Mouse (Mus musculus) limb, embryonic 13.5 days (tissue): Measurements from ENCODE around the gene Slc39a11. TPM values are rescaled to one million over a fixed set of nuclear protein-coding genes. Genes with fewer than 3 reads are reported as not detected.
A peak's percentile ranks its signal among the peaks of the same experiment; 100 is the strongest.
"Not testable (repeated sequence)": the region's sequence is repeated elsewhere in the genome, so short reads cannot be mapped to it uniquely, and the experiment has no call there.

Source experiments
- ATAC-seq: fragments of 200-750 bp; cut with Nextera tagmentation; 2 replicates; pipeline ENCODE4 v1.8.0; 2017; ENCODE audit warnings: low read depth, moderate number of reproducible peaks, moderate TSS enrichment; ENCODE audit not compliant: low FRiP score
- H3K27ac ChIP-seq: fragments of 300-500 bp; sonication (generic); 2 replicates; pipeline ENCODE4 v1.5.1; 2015; ENCODE audit warnings: inconsistent platforms, mild to moderate bottlenecking, moderate library complexity
- H3K27me3 ChIP-seq: fragments of 300-500 bp; sonication (generic); 2 replicates; pipeline ENCODE4 v1.6.1; 2015; ENCODE audit warnings: mild to moderate bottlenecking, inconsistent platforms
- H3K36me3 ChIP-seq: fragments of 300-500 bp; sonication (generic); 2 replicates; pipeline ENCODE4 v1.6.1; 2015; ENCODE audit warnings: inconsistent platforms, mild to moderate bottlenecking, moderate library complexity
- H3K4me1 ChIP-seq: fragments of 300-500 bp; sonication (generic); 2 replicates; pipeline ENCODE4 v1.6.1; 2015; ENCODE audit warnings: inconsistent platforms
- H3K4me2 ChIP-seq: fragments of 300-500 bp; sonication (generic); replicated peaks from 2 replicates; pipeline ENCODE4 v1.6.1; 2015; ENCODE audit warnings: inconsistent platforms, mild to moderate bottlenecking, moderate library complexity
- H3K4me3 ChIP-seq: fragments of 300-500 bp; sonication (generic); 2 replicates; pipeline ENCODE4 v1.5.1; 2015; ENCODE audit warnings: moderate library complexity, mild to moderate bottlenecking, inconsistent platforms
- H3K9ac ChIP-seq: fragments of 300-500 bp; sonication (generic); 2 replicates; pipeline ENCODE4 v1.6.1; 2015; ENCODE audit warnings: mild to moderate bottlenecking, inconsistent platforms
- H3K9me3 ChIP-seq: fragments of 300-500 bp; sonication (generic); 2 replicates; pipeline ENCODE4 v1.6.1; 2016; ENCODE audit warnings: inconsistent platforms
- whole genome bisulfite sequencing: fragments of 180-500 bp; shearing (Covaris S2); methylation state at CpG from one replicate; pipeline ENCODE4 v1.1.7; 2015; 5-methylcytosine and 5-hydroxymethylcytosine counted together
- polyA plus RNA-seq: library from polyadenylated mRNA; unstranded; fragments of >200 nt; fragmentation: Nextera tagmentation; extraction: Ambion mirVana; gene quantifications from 2 replicates; pipeline ENCODE4 v1.2.1, GENCODE M21; 2015

Gene Slc39a11
- polyA plus RNA-seq, 1 experiment from 2014 or later, result 26.4 TPM

DNA sequence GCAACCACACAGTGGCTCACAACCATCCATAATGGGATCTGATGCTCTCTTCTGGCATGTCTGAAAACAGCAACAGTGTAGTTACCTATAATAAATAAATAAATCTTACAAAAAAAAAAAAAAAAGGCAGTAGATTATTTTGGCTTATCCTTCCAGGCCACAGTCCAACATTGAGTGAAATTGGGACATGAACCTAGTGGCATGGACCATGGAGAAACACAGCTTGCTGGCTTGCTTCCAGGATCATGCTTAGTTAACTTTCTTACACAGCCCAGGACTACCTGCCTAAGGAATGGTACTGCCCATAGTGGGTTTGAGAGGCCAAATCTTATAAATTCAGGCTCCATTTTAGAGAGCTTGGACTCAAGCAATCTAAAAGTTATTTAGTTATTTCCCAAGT is 78.3 kb downstream of the Slc39a11 start:
- Histone ChIP-seq H3K4me3 (no peak overlapping the region), H3K9me3 (no peaks in the 10 kb centered on the region)

GRCm38 (mm10) chr11:113568999-113569398 is 80.9 kb downstream of the Slc39a11 start:
- H3K27ac ChIP-seq, result no peak overlapping the region
- H3K9me3 ChIP-seq, result no peaks in the 10 kb centered on the region
- H3K4me2 ChIP-seq, result no peak overlapping the region
- no peak overlapping the region for H3K4me3 ChIP-seq
- H3K36me3 ChIP-seq, result no peaks in the 10 kb centered on the region
- WGBS, result 84% methylated on average over 1 of the region's 1 CpGs
- no peak overlapping the region for H3K9ac ChIP-seq
- no peaks in the 10 kb centered on the region for H3K27me3 ChIP-seq
- H3K4me1 ChIP-seq, result peaks cover 23% of the 10 kb centered on the region
- ATAC-seq, result no peak

More for the DNA sequence above, 78.3 kb downstream of the Slc39a11 start:
- ATAC-seq, result no peak
- H3K4me2 ChIP-seq, result no peak overlapping the region
- no peaks in the 10 kb centered on the region for H3K27me3 ChIP-seq
- H3K9ac ChIP-seq, result no peak overlapping the region
- H3K4me1 ChIP-seq, result peaks cover 11% of the 10 kb centered on the region; the same call in 1 of the 2 replicates
- H3K36me3 ChIP-seq, result no peaks in the 10 kb centered on the region
- H3K27ac ChIP-seq, result no peak overlapping the region

DNA sequence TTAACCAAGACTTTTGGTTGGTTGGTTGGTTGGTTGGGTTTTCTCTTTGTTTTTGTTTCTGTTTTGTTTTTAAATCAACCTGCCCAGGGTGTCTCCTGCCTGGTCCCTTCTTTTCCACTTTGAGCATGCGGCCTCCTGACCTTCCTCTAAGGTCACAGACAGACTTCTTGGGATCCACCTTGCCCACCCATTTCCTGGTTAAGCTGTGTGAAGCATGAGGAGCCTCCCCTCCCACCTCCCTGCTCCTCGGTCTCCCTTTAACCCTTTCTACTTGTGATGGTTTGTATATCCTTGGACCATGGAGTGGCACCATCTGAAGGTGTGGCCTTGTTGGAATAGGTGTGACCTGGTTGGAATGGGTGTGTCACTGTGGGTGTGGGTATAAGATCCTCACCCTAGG is 82.0 kb downstream of the Slc39a11 start:
- H3K27ac ChIP-seq, result not testable (repeated sequence)
- 84% methylated on average over 2 of the region's 2 CpGs for WGBS

DNA sequence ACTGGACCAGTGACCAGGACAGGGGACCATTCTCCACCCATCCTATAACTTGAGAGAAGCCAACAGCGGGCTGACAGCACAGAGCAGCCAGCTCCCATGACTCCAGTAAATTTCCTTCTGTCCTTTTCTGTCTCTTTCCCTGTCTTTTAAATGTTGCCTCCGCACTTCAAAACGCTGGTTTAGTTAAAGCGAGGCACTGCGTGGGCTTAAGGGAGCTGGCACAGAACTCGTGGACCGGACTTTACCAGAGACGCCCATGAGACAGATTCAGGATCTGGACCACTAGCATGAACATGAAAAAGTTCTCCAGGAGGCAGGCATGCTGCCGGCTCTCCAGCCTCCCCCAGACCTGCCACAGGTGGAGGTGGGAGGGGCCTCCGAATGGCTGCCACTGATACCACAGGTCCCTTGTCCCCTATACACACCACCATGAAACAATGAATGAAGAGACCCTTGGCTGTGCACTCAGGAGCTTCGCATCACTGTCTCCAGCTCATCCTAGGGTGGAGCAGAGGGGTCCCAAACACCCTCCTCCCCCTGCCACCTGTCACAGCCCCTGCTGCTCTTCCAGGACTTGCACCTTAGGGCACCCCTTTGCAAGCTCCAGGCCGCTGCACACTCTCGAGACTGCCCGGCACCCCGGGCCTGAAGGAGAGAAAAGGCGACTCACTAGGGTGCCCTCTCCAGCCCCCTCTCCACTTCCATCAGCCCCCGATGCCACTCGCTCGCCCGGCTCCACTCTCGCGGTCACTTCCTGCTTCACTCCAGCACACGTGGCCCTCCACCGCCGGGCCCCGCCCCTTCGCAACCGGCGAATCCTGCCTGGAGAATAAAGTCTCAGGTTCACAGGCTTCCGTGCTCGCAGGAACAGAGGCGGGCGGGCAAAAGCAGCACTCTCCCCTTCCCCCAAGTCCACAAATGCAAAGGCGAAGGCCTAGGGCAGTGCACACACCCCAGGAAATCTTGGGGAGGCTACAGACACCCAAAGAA is 84.6 kb downstream of the Slc39a11 start:
- 8% methylated on average over 34 of the region's 34 CpGs for WGBS
- H3K27ac ChIP-seq, result no peak overlapping the region

More for the DNA sequence above, 82.0 kb downstream of the Slc39a11 start:
- H3K36me3 ChIP-seq, H3K4me3 ChIP-seq, H3K9ac ChIP-seq, H3K9me3 ChIP-seq, H3K4me2 ChIP-seq, H3K27me3 ChIP-seq, ATAC-seq: not testable (repeated sequence)
- H3K4me1 ChIP-seq, result peaks cover 18% of the 10 kb centered on the region

GRCm38 (mm10) chr11:113562326-113562725 is 87.6 kb downstream of the Slc39a11 start:
- no peak overlapping the region for H3K27ac ChIP-seq
- no peaks in the 10 kb centered on the region for H3K9me3 ChIP-seq
- no peaks in the 10 kb centered on the region for H3K36me3 ChIP-seq
- WGBS, result 87% methylated on average over 8 of the region's 8 CpGs
- peaks cover 22% of the 10 kb centered on the region for H3K4me1 ChIP-seq
- no peak overlapping the region for H3K4me2 ChIP-seq
- no peak for ATAC-seq
- H3K4me3 ChIP-seq, result no peak overlapping the region
- H3K27me3 ChIP-seq, result no peaks in the 10 kb centered on the region
- no peak overlapping the region for H3K9ac ChIP-seq

More for the DNA sequence above, 84.6 kb downstream of the Slc39a11 start:
- Histone ChIP-seq H3K9ac (peak overlapping the region; percentile 73), H3K4me2 (peak overlapping the region; percentile 93), H3K9me3 (no peaks in the 10 kb centered on the region), H3K36me3 (no peaks in the 10 kb centered on the region), H3K4me1 (peaks cover 12% of the 10 kb centered on the region), H3K4me3 (peak overlapping the region; percentile 55), H3K27me3 (no peaks in the 10 kb centered on the region)
- peak; percentile 89 for ATAC-seq

DNA sequence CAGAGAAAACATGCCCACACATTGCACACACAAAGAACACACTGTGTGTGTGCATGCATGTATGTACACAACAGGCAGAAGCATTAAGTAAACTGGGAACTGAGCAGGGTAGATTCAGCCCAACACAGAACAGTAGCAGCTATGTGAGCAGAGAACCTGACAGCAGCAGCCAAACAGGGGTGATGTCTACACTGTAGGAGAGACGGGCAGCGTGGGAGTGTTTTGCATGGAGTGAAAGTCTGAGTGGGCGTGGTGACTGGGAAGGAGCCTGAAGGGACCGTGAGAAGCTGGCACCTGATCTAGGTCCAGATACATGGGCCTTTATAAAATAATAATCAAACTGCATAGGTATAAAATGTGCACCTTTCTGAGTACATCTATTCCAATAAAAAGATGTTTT is 89.7 kb downstream of the Slc39a11 start:
- Histone ChIP-seq H3K4me3 (no peak overlapping the region), H3K4me2 (no peak overlapping the region), H3K36me3 (no peaks in the 10 kb centered on the region), H3K9ac (no peak overlapping the region), H3K4me1 (peaks cover 18% of the 10 kb centered on the region), H3K27me3 (no peaks in the 10 kb centered on the region), H3K27ac (no peak overlapping the region), H3K9me3 (no peaks in the 10 kb centered on the region)
- 73% methylated on average over 4 of the region's 4 CpGs for WGBS
- no peak for ATAC-seq

- Histone ChIP-seq H3K36me3 (no peaks in the 10 kb centered on the region), H3K4me3 (no peak overlapping the region), H3K9ac (no peak overlapping the region), H3K4me2 (no peak overlapping the region), H3K27me3 (no peaks in the 10 kb centered on the region), H3K27ac (no peak overlapping the region), H3K4me1 (peaks cover 14% of the 10 kb centered on the region; the same call in 1 of the 2 replicates), H3K9me3 (no peaks in the 10 kb centered on the region)
- 87% methylated on average over 12 of the region's 12 CpGs for WGBS
- no peak for ATAC-seq
Measured at GRCm38 (mm10) chr11:113558505-113558904, 91.4 kb downstream of the Slc39a11 start.

- no peak overlapping the region for H3K9ac ChIP-seq
- H3K9me3 ChIP-seq, result no peaks in the 10 kb centered on the region
- no peak overlapping the region for H3K4me3 ChIP-seq
- no peak overlapping the region for H3K27ac ChIP-seq
- H3K4me2 ChIP-seq, result no peak overlapping the region
- no peaks in the 10 kb centered on the region for H3K36me3 ChIP-seq
- no peak for ATAC-seq
- H3K4me1 ChIP-seq, result peaks cover 14% of the 10 kb centered on the region; the same call in 1 of the 2 replicates
- no peaks in the 10 kb centered on the region for H3K27me3 ChIP-seq
- WGBS, result 85% methylated on average over 12 of the region's 12 CpGs
Measured at GRCm38 (mm10) chr11:113556142-113556541, 93.7 kb downstream of the Slc39a11 start.

DNA sequence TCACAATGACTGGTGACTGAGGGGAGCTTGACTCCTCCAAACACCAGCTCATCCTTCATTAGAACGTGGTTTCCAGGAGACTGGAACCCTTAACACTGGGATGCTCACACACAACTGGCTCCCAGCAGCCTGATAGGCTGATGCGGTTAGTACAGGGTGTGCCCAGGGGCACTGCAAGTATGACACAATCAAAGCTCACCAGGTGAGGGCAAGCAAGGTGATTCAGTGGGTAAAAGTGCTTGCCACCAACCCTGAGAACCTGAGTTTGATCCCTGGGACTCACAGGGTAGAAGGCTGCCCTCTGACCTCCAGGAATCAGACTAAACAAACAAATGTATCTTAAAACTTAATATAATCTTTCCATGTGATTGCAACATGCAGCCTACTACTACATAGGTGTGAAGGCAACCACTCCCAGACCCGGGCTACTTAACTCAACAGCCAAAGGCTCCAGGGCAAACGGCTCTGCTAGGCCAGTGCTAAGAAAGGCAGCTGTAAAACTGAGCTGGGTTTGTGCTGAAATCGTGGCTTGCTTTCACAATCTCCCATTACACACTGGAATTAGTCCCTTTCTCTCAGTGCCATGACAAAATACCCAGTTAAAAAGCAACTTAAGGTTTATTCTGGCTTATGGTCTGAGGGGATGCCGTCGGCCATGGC is 95.0 kb downstream of the Slc39a11 start:
- Histone ChIP-seq H3K27me3 (no peaks in the 10 kb centered on the region), H3K4me3 (no peak overlapping the region), H3K27ac (no peak overlapping the region), H3K4me1 (peaks cover 14% of the 10 kb centered on the region; the same call in 1 of the 2 replicates), H3K4me2 (no peak overlapping the region), H3K9ac (no peak overlapping the region), H3K36me3 (0 out of 2 replicates have a peak, but pooled peaks cover 7% of the 10 kb centered on the region), H3K9me3 (no peaks in the 10 kb centered on the region)
- 76% methylated on average over 7 of the region's 7 CpGs for WGBS
- no peak for ATAC-seq

DNA sequence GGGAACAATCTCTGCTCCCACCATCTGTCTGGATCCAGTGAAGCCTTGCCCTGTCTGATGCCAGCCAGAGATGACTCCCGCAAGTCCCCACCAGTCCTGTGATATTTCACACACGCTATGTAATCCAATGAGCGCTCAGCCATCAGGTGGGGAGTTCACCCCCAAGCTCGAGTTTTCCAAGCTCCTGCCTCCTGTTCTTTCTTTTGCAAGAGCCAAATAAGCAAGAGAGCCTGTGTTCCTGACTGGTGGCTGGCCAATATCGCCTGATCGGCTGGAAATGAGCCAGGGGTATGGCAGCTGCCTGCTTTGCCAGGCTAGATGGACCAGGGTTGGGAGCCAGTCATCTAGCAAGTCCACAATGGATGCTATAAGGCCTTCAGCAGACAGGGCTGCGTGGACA is 95.7 kb downstream of the Slc39a11 start:
- H3K4me2 ChIP-seq, result no peak overlapping the region
- ATAC-seq, result no peak
- H3K27ac ChIP-seq, result no peak overlapping the region
- H3K36me3 ChIP-seq, result 0 out of 2 replicates have a peak, but pooled peaks cover 7% of the 10 kb centered on the region
- H3K4me3 ChIP-seq, result no peak overlapping the region
- H3K27me3 ChIP-seq, result no peaks in the 10 kb centered on the region
- no peak overlapping the region for H3K9ac ChIP-seq
- peaks cover 14% of the 10 kb centered on the region; the same call in 1 of the 2 replicates for H3K4me1 ChIP-seq
- 78% methylated on average over 7 of the region's 7 CpGs for WGBS
- H3K9me3 ChIP-seq, result no peaks in the 10 kb centered on the region

- Histone ChIP-seq H3K27me3 (no peaks in the 10 kb centered on the region), H3K27ac (no peak overlapping the region), H3K9ac (no peak overlapping the region), H3K4me3 (no peak overlapping the region), H3K4me1 (peaks cover 14% of the 10 kb centered on the region; the same call in 1 of the 2 replicates), H3K4me2 (no peak overlapping the region), H3K9me3 (no peaks in the 10 kb centered on the region), H3K36me3 (0 out of 2 replicates have a peak, but pooled peaks cover 7% of the 10 kb centered on the region)
- WGBS, result 85% methylated on average over 13 of the region's 13 CpGs
- no peak for ATAC-seq
Measured at GRCm38 (mm10) chr11:113553605-113554004, 96.3 kb downstream of the Slc39a11 start.

GRCm38 (mm10) chr11:113552539-113552938 is 97.3 kb downstream of the Slc39a11 start:
- Histone ChIP-seq H3K36me3 (0 out of 2 replicates have a peak, but pooled peaks cover 7% of the 10 kb centered on the region), H3K4me3 (no peak overlapping the region), H3K9ac (no peak overlapping the region), H3K9me3 (no peaks in the 10 kb centered on the region), H3K27ac (no peak overlapping the region), H3K4me1 (0 out of 2 replicates have a peak, but pooled peaks cover 5% of the 10 kb centered on the region), H3K4me2 (no peak overlapping the region), H3K27me3 (no peaks in the 10 kb centered on the region)
- no peak for ATAC-seq
- WGBS, result 68% methylated on average over 10 of the region's 10 CpGs
